Mouse (Mus musculus): Measurements from ENCODE around the gene Rars2. TPM values are rescaled to one million over a fixed set of nuclear protein-coding genes. Genes with fewer than 3 reads are reported as not detected.
A peak's percentile ranks its signal among the peaks of the same experiment; 100 is the strongest.

The Rars2 gene
- polyA plus RNA-seq, 1 experiment from 2014 or later, result 18.1 TPM

DNA sequence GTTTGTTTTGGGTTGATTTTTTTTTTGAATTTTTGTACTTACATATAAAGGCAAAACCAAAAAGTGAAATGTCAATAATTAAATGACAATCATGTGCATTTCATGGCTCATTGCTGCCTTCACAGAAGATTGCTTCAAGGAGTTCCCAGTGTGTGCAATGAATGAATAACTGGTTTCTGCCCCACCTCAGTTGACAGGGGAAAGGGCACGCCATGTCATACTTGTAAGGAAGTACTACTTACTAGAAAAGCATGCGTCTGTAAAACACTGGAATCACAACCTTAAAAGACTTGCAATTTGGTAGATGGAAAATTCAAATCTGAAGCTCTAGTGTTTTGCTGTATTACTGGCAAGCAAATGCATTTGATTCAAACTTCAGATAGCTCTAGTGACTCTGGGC lies 44.3 kb downstream of the Rars2 start:
- Histone ChIP-seq H3K27ac (ENCODE audit: low read depth) (no peak overlapping the region), H3K4me3 (ENCODE audit: low read depth, low read length) (no peak overlapping the region), H3K36me3 (replicated peaks; ENCODE audit: insufficient read depth, low read length) (peaks cover 51% of the 10 kb centered on the region), H3K9ac (replicated peaks) (no peak overlapping the region), H3K27me3 (ENCODE audit: insufficient read depth, low read length) (no peaks in the 10 kb centered on the region), H3K4me1 (ENCODE audit: insufficient read depth) (no peaks in the 10 kb centered on the region), H3K9me3 (ENCODE audit: low read length) (no peaks in the 10 kb centered on the region), H3K4me2 (ENCODE audit: low read depth, low read length) (no peak overlapping the region)
- 78% methylated on average over 2 of the region's 2 CpGs for WGBS (ENCODE audit: insufficient replicate concordance)
- TF ChIP-seq EP300 (IDR thresholded peaks at IDR 0.05; ENCODE audit: low read depth) (no peak), CTCF (IDR thresholded peaks at IDR 0.05; ENCODE audit: low read depth) (no peak)
- ATAC-seq, result no peak
- DNase-seq, result no peak

DNA sequence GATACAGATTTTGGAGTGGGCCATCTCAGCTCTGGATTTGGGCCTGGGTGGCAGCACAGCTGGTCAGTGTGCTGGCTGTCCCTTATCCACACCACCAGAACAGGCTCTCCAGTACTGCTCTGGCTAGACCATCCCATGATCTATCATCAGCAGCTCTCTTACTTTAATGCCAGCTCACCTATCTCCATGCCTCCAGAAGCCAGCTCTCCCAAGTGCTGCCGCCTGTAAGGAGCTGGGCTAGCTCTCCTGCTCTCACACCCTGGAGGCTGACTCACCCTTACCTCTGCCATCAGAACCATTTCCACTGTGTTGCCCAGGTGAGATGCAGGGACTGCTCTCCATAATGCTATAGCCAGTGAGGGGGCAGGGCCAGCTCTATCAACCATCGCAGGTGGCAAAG lies 46.8 kb downstream of the Rars2 start:
- Histone ChIP-seq H3K36me3 (replicated peaks; ENCODE audit: insufficient read depth, low read length) (peaks cover 53% of the 10 kb centered on the region), H3K9me3 (ENCODE audit: low read length) (no peaks in the 10 kb centered on the region), H3K4me3 (ENCODE audit: low read depth, low read length) (no peak overlapping the region), H3K27ac (ENCODE audit: low read depth) (no peak overlapping the region), H3K27me3 (ENCODE audit: insufficient read depth, low read length) (no peaks in the 10 kb centered on the region), H3K9ac (replicated peaks) (no peak overlapping the region), H3K4me2 (ENCODE audit: low read depth, low read length) (no peak overlapping the region), H3K4me1 (ENCODE audit: insufficient read depth) (no peaks in the 10 kb centered on the region)
- ATAC-seq (no peak), DNase-seq (no peak)
- no peak for TF ChIP-seq CTCF (IDR thresholded peaks at IDR 0.05; ENCODE audit: low read depth)
- TF ChIP-seq EP300 (IDR thresholded peaks at IDR 0.05; ENCODE audit: low read depth), result no peak
- whole genome bisulfite sequencing (ENCODE audit: insufficient replicate concordance), result 90% methylated on average over 2 of the region's 2 CpGs

DNA sequence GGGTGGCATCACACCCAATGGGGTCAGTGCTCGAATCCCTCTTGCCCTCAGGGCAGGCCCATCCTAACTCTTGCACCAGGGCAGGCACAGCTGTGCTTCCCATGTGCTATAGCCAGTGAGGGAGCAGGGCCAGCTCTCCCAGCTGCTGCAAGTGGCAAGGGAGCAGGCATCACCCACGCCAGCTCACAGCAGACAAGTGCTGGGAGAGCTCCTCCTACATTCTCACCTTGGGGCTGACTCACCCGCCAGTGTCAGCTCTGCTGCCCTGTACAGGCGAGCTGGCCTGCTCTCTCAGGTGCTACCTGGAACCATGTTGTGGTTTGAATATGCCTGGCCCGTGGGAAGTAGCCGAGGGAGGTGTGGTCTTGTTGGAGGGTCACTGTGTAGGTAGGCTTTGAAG lies 47.2 kb downstream of the Rars2 start:
- 89% methylated on average over 6 of the region's 6 CpGs for WGBS (ENCODE audit: insufficient replicate concordance)
- DNase-seq, result no peak
- Histone ChIP-seq H3K4me3 (ENCODE audit: low read depth, low read length) (no peak overlapping the region), H3K4me2 (ENCODE audit: low read depth, low read length) (no peak overlapping the region), H3K4me1 (ENCODE audit: insufficient read depth) (no peaks in the 10 kb centered on the region), H3K9me3 (ENCODE audit: low read length) (no peaks in the 10 kb centered on the region), H3K27me3 (ENCODE audit: insufficient read depth, low read length) (no peaks in the 10 kb centered on the region), H3K36me3 (replicated peaks; ENCODE audit: insufficient read depth, low read length) (peaks cover 53% of the 10 kb centered on the region), H3K9ac (replicated peaks) (no peak overlapping the region), H3K27ac (ENCODE audit: low read depth) (no peak overlapping the region)
- TF ChIP-seq EP300 (IDR thresholded peaks at IDR 0.05; ENCODE audit: low read depth) (no peak), CTCF (IDR thresholded peaks at IDR 0.05; ENCODE audit: low read depth) (no peak)
- ATAC-seq, result no peak

DNA sequence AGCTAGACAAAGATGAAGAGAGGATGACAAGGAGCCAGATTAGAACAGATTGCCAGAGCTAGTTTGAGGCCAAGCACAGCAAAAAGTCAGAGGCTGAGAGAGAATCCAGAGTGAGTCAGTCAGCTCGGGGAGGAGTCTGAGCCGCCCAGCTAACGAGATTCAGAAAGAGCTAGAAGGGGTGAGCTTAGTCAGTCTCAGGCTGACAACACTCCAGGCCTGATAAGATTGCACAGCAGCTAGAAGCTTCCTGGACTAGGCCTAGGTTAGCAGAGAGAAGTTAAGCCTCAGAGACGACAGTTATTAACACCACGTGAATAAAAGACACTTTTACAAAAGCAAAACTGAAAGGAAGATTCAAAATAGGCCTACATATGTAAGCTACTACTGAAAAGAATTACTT lies 53.2 kb downstream of the Rars2 start:
- ATAC-seq, result no peak
- WGBS (ENCODE audit: insufficient replicate concordance), result 74% methylated on average over 5 of the region's 5 CpGs
- H3K27ac ChIP-seq (ENCODE audit: low read depth), result no peak overlapping the region
- H3K27me3 ChIP-seq (ENCODE audit: insufficient read depth, low read length), result no peaks in the 10 kb centered on the region
- no peak overlapping the region for H3K4me2 ChIP-seq (ENCODE audit: low read depth, low read length)
- no peak for TF ChIP-seq CTCF (IDR thresholded peaks at IDR 0.05; ENCODE audit: low read depth)
- no peak for TF ChIP-seq EP300 (IDR thresholded peaks at IDR 0.05; ENCODE audit: low read depth)
- DNase-seq, result no peak
- no peak overlapping the region for H3K9ac ChIP-seq (replicated peaks)
- no peaks in the 10 kb centered on the region for H3K9me3 ChIP-seq (ENCODE audit: low read length)
- no peaks in the 10 kb centered on the region for H3K4me1 ChIP-seq (ENCODE audit: insufficient read depth)
- H3K36me3 ChIP-seq (replicated peaks; ENCODE audit: insufficient read depth, low read length), result peaks cover 35% of the 10 kb centered on the region
- H3K4me3 ChIP-seq (ENCODE audit: low read depth, low read length), result no peak overlapping the region

DNA sequence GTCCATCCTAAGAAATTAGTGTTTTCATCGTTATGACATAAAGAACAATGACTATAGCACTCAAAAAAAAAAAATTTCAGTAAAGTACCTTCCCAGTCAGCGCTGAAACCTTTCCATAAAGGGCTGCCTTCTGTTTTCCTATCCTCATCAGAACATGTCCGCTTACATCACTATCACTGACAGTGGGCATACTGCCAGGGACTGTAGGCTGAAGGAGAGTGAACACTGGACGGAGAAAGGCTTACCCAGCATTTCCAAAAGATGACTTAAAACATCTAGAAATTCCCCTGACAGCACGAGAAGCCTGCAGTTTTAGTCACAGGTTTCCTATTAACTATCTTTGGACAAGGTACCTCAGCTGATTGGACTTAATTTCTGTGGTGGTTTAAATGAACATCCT lies 59.0 kb downstream of the Rars2 start:
- no peak overlapping the region for H3K9ac ChIP-seq (replicated peaks)
- TF ChIP-seq EP300 (IDR thresholded peaks at IDR 0.05; ENCODE audit: low read depth) (no peak), CTCF (IDR thresholded peaks at IDR 0.05; ENCODE audit: low read depth) (no peak)
- H3K4me3 ChIP-seq (ENCODE audit: low read depth, low read length), result no peak overlapping the region
- 83% methylated on average over 5 of the region's 5 CpGs for WGBS (ENCODE audit: insufficient replicate concordance)
- H3K36me3 ChIP-seq (replicated peaks; ENCODE audit: insufficient read depth, low read length), result peaks cover 12% of the 10 kb centered on the region
- H3K4me2 ChIP-seq (ENCODE audit: low read depth, low read length), result no peak overlapping the region
- no peaks in the 10 kb centered on the region for H3K9me3 ChIP-seq (ENCODE audit: low read length)
- ATAC-seq (no peak), DNase-seq (no peak)
- no peak overlapping the region for H3K27ac ChIP-seq (ENCODE audit: low read depth)
- no peaks in the 10 kb centered on the region for H3K4me1 ChIP-seq (ENCODE audit: insufficient read depth)
- H3K27me3 ChIP-seq (ENCODE audit: insufficient read depth, low read length), result no peaks in the 10 kb centered on the region

DNA sequence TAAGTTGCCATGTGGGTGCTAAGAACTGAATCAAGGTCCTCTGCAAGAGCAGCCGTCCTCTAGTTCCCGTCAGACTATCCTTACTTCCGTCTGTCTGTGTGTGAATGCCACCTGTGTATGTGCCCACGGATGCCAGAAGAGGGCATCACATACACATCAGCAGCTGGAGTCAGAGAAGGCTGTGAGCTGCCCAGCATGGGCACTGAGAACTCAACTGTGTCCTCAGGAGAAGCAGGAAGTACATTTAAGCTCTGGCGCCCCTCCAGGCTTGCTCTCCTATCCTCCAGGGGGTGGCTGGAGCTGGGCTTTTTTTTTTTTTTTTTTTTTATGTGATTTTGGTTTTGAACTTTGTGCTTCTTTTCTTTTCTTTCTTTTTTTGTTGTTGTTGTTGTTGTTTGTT lies 65.8 kb downstream of the Rars2 start:
- ATAC-seq (no peak), DNase-seq (no peak)
- Histone ChIP-seq H3K9ac (replicated peaks) (no peak overlapping the region), H3K27me3 (ENCODE audit: insufficient read depth, low read length) (no peaks in the 10 kb centered on the region), H3K4me3 (ENCODE audit: low read depth, low read length) (no peak overlapping the region), H3K36me3 (replicated peaks; ENCODE audit: insufficient read depth, low read length) (peaks cover 8% of the 10 kb centered on the region), H3K9me3 (ENCODE audit: low read length) (no peaks in the 10 kb centered on the region), H3K27ac (ENCODE audit: low read depth) (no peak overlapping the region), H3K4me1 (ENCODE audit: insufficient read depth) (no peaks in the 10 kb centered on the region), H3K4me2 (ENCODE audit: low read depth, low read length) (no peak overlapping the region)
- TF ChIP-seq EP300 (IDR thresholded peaks at IDR 0.05; ENCODE audit: low read depth) (no peak), CTCF (IDR thresholded peaks at IDR 0.05; ENCODE audit: low read depth) (peak; percentile 21; the same call in 1 of the 2 replicates)
- WGBS (ENCODE audit: insufficient replicate concordance), result 78% methylated on average over 5 of the region's 5 CpGs

Data from liver, postnatal 0 days (tissue).